Mouse (Mus musculus) induced T-regulatory cell, adult 2 months (primary cell): ENCODE data around the gene Pef1.

Experiments
- DNase-seq: peaks from one replicate; pipeline ENCODE4 v3.0.0-alpha.2; 2012; ENCODE audit warnings: low read depth

The Pef1 gene

DNA sequence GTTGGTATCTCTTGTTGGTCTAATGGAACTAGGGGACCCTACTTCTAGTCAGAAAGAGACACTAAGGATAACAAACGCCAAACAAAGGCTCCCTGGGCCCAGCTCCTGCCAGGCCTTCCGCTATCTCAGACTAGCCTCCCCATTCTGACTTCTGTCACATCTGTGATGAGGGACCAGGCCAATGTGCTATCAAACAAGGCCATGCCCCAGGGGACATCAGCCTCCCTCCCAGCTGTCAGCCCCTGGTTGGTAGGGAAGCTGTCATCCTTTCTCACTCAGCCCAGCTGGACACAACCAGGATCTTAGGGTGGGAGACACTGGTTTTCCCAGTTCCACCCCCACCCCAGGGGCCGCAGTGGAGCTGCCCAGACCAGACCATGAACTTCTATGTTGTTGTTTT is 7.2 kb upstream of the Pef1 start:
- DNase-seq = no peak

DNA sequence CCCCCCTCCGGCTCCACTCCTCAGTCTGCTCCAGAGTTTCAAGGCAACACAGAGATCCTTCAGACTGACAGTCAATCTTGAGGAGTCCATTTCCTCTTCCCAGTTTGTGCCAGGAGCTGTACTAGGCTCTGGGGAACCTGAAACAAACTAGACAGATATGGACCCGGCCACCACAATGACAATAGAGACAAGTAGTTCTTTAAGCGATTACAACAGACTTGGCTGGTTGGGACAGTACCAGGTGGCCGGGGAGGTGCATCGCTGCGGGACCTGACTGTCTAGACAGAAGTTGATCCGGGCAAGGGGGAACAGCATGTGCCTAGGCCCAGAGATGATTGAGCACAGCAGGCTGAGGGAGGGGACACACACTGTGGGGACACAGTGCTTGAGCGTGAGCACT is 1.2 kb upstream of the Pef1 start:
- DNase-seq = no peak

DNA sequence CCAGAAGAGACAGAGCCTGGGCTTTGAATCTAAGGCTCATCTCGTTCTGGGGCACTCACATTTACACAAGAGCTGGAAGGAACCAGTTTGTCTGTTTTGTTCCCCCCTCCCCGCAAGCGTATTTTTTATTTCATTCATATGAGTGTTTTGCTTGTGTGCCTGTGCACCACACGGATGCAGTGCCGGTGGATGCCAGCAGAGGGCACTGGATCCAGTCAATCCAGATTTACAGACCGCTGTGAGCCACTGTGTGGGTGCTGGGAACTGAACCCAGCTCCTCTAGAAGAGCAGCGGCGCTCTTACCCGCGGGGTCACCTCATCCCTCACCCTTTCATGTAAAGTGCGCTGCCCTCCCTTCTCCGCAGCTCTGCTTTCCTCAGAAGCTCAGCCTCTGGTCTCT is 1.3 kb downstream of the Pef1 start:
- DNase-seq = peak; percentile 39

DNA sequence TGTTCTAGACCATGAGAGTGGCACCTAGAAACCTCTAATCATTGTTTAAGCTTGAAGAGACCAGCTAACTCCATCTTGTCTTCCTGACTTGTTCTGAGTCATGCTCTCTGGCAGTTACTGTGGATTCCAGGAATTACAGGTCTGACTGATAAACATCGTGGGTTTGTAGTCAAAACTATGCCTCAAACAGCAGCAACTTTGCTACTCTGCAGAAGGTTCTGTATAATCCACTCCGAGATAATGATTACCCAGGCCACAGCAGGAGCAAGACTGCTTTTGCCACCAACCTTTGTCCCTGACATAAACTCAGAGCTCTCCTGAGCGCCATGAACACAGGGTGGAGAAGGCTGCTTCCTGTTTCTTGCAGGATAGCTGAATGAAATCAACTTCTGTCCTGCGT is 2.2 kb downstream of the Pef1 start:
- no peak for DNase-seq

DNA sequence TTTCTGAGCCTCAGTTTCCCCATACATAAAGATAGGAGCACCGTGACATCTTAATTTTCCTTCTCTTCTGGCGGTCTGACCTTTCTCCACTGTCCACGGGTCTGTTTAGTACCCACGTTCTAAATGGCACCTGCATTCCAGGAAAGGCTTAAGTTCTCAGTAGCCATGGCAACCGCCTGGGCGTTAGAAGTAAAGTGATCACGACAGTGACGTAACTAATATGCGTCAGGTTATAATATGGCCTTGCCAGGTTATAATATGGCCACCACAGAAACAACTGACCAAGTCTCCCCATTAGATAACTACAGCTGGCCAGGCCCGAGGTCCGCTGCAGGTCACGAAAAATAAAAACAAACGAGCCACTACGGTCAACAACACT is 4.7 kb downstream of the Pef1 start:
- DNase-seq = no peak

DNA sequence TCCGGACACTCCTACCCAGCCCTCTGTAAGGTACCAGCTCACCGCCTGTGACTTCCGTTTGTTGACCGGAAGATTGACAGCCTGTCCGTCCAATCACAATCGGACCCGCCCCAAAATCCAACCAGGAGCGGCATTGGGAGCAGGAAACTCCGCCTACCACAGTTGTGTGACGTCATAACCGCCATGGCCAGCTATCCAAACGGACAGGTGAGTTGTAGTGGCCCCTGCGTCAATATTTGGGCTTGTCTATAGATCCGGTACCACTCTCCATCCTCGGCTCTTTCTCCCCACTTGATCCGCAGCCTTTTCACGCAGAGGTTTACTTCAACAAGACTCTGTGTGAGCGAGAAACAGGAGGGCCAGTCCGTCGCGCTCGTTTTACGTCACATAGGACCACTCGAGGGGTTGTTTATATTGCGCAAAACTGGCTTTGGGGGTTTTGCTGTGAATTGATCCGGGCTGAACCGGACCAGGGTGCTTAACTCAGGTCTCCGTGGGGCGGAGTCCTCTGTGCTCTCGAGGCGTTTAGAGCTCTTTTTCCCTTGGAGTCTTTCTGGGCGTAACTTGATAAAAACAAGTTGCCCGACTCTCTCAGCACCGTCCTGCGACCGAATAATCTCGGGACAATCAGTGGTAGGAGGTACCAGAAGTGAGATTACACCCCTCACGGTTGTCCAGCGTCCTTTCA is 5.2 kb downstream of the Pef1 start:
- peak; percentile 100 for DNase-seq

DNA sequence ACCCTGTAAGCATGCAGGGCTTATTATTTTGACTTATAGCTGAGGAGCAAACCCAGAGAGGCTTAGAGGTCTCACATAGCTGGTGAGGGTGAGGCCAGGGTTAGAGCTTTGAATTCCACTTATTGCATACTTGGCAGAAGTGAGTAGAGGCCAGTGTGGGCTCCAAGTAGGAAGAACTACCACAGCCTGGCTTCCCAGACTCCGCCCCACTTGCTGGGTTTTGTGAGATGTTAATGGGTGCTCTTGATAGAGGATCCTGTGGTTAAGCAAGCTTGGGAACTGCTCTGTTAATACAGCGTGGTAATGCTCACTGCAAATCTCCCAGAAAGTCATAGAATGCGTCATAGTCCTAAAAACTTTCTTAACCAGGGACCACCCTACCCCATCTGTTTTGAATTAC is 6.6 kb downstream of the Pef1 start:
- no peak for DNase-seq

DNA sequence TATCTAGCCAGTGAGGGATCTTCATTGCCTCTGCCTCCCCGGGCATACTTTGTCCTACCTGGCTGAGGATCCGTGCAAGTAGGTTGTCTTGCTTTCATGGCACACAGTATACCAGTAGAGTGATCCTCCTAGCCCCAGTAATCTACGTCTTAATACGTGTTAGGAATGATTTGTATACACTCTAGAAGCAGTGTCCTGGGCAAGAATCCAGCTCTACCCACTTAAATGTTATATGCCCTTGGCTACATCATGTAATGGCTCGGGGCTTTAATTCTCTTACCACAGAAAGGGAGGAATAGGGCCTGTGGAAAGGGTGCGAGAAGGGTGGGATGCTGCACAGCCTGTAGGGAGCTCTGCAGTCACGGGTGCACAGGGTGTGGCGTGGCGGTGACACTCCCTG is 7.3 kb downstream of the Pef1 start:
- no peak for DNase-seq

DNA sequence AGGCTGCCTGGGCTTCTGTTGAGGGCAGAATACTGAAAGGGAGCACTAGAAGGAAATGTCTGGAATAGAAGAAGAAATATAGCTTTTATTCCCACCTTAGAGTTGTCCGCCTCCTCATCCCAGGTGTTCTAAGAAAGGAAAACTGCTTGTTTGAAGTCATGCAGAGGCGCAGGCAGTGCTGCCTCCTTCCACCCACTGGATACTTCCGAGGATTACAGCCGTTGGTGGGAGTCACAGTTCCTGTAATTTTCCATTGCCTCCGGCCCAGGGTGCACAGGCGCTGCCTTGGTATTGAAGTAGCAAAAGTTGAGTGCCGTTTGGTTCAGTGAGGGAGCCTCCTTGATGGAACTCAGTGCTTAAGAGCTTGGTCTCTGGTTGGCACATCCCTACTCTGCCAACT is 7.7 kb downstream of the Pef1 start:
- DNase-seq = no peak

DNA sequence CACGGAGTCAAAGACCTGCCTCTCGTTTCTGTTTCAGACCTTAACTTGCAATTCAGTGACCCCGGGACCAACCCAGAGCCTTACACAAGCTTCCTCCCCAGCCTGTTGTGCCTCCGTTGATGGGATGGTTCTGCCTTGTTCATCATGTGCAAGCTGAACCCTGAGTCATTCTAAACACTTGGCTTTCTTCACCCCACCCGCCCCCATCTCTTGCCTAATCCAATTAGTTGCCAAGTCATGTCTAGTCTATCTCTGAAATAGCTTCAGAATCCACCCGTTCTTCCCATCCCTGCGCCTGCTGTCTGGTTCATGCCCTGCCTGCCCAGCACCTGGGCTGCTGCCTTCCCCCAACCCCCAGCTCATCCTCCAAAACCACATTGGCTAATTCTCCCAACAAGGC is 9.9 kb downstream of the Pef1 start:
- no peak for DNase-seq

DNA sequence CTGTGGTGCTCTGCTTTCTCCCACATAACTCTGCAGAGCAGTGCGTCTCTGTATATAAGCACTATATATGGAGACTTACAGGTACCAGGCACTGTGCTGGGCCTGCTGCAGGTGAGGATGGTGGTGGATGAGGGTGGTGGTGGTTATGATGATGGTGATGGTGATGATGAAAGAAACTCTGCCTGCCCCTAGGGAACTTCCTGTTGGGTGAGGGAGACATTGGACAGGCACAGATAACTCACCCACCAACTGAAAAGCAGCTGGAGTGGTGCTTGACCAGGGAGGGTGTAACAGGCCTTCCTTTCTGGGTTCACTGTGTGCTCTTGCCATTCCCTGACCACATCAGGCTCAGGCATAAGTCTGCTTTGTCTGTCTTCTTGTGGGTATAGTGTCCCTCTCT is 10.4 kb downstream of the Pef1 start:
- no peak for DNase-seq

DNA sequence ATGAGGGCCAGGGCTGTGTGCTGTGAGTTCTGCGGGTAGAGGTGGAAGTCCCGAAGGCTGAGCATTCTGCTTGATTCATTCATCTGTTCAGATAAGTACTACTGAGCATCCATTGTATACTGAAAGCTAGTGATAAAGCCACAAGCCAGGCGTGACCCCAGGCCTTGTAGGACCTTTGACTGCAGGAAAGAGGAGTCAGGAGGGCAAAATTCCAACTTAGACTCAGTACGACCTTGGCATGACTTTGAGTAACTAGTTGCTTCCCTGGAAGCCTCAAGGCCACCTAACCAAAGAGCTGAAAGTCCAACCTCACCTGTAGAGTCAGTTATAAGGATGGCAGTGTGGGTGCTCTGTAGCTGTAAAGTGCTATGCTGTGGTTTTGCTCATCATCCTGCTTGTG is 18.4 kb downstream of the Pef1 start:
- DNase-seq = no peak

DNA sequence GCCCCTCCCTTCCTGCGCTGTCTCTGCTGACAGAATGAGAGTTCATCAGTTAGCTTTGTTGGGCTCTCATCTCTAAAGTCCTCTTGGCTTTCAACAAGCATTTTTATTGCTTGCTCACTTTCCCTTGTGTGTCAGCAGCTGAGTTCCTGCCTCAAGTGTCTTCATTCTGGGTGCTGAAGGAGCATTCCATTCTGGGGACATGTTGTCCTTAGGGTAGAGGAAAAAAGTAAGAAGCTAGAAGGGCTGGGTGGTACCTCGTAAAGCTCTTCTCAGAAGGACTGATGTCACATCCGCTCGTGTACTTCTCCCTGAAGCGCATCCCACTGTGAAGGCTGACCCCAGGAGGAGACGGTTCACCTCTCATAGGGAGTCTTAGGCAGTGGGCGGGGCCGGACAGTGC is 19.2 kb downstream of the Pef1 start:
- no peak for DNase-seq

DNA sequence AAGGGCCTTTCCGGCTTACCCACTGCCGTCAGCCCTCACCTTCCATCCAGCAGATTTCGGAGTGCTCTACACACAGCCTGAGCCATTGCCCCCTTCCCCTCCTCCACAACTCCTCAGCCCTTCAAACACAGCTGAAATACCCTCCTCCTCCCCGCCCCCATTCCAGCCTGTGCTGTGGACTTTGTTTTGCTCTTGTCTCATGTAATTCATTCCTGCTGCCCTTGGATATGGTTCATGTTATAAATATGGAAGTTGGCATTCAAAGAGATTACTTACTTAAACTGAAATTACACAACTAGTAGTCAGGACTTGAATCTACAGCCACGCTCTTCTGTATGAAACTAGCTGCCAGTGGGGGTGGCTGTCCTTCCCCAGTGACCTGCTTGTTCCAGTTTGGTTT is 20.7 kb downstream of the Pef1 start:
- no peak for DNase-seq

DNA sequence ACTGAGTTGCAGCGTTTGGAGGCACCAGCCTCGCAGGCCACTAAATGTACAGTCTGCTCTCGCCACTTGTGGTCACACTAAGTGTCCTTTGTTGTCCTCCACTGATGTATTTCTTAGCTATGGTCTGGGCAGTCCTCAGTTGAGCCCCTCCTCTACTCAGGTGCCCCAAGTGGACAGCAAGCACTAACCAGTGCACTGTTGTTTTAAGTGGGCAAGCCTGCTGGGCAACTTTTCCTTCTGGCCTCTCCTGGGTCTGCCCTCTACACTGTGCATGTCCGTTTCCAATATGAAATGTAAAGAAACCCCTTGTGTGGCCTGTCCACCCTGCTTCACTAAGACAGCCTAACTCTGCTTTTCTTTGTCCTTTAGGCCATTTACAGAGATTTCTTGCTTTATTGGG is 21.8 kb downstream of the Pef1 start:
- DNase-seq = no peak

DNA sequence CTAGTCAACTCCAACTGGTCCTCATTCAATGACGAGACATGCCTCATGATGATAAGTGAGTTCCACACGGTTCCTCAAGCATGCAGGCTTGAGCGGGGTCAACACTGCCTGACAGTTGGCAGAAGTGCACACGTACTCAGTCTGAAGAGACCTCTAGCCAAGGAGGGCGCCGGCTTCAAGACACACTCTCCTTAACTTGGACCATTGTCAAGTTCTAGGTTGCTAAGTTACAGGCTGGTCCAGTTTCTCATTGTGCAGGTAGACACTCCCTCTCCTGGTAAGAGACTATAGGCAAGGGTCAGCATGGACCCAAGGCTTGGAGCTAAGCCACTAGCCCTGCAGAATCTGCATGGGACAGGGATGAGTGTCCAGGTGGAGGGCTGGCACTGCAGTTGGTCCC is 22.8 kb downstream of the Pef1 start:
- DNase-seq = no peak

DNA sequence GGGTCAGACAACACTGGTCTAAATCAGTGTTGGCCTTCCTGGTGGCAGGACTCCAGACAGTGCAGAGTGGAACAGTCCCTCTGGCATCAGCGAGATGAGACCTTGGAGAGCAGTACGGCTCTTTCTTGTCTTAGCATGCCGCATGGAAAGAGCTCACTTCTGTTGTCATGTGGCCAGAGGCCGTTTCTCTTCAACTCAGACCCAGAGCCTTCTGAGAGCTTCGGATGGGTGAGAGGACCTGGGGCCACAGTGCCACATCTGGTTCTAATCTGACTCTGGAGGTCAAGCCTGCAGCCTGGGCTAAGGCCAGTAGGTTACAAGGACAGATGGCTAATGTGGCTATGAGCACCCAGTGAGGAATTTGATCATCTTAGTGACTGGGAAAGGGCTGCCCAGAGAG is 23.6 kb downstream of the Pef1 start:
- no peak for DNase-seq

DNA sequence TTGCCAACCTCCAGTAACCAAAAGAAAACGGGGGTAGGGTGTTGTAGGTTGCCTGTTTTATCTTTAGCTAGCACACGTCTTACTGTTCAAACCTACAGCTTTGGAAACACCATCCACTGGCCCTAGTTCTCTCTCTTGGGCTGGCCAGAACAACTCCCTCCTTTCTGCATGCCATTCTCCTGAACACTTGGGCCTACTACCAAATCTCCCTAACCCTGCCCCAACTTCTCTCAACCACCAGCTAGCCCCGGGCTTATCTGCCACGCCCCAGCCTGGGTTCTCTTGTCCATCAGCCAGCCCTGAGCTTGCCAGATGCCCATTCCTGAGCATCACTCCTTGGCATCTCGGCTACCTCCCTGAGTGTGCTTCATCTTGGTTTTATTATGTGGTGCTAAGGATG is 26.5 kb downstream of the Pef1 start:
- no peak for DNase-seq

DNA sequence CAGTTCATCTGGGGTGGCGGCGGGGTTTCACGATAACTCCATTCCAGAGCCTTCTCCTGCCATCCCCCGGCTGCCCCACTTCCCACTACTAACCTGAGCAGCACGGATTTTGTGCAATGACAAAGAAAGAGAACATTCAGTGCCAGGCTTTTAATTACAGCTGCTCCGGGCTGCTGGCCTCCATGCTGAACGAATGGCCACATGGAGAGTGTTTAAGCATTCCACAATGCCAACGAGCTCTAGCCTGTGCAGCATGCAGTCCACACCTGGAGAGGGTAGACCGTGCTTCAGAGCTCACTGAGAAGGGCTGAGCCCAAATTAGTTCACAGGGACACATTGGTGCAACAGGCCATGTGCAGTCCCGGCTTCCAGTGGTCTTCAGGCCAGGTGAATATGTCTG is 27.7 kb downstream of the Pef1 start:
- DNase-seq = no peak

DNA sequence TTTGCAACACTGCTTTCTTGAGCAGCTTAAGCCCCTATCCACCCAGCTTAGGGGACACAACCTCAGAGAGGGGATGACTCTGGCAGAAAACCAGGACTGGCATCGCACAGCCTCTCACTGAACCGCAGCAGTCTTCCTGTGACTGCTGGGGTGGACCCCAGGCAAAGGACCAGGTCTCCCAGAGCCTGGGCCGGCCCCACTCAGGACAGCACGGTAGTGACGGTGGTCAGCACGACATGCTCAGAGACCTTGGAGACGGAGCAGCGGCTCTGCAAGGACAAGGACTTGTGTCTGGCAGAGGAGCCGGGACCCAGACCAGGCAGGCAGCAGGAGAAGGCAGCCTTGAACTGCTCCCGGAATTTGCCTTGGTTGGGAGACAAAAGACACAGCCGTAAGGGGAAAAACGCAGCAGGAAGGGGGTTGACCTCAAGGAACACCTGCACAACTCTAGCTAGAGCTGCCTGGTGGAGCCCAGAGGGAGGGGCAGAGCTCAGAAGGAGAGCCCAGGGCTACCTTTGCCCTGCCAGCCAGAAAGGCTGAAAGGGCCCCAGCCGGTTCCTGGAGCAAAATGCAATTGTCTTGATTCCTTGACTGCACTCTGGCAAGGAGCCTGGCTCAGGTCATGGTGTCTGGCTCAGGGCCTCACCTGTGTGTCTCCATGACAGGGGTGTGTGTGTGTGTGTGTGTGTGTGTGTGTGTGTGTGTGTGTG is 28.4 kb downstream of the Pef1 start:
- DNase-seq = no peak

DNA sequence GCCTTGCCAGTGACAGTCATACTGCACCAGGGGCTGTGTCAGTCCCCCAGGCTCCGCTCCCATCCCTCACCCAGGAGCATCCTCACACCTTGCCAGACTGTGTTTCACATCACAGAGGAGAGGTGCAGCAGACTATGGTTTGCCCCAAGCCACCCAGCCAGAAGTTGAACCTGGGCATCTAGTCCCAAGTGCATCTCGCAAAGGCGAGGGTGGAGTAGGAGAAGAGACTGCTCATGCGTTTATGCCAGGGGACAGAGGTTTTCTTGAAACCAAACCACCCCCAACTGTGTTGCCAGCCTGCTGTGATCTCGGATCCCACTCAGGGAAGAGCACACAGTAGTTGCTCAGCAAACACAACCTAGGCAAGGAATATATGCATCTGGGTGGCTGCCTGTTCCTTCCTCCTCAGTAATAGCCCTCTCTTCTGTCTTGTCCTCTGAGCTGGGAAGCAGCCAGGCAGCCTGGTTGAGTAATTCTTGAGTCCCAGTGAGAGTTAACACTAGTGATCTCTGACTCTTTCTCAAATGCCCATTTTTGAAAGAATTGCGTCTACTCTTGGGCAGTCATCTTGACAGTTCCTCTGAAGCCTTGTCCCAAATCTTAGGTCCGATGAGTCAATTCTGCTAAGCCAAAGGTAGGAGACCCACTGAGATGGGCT is 29.2 kb downstream of the Pef1 start:
- no peak for DNase-seq

DNA sequence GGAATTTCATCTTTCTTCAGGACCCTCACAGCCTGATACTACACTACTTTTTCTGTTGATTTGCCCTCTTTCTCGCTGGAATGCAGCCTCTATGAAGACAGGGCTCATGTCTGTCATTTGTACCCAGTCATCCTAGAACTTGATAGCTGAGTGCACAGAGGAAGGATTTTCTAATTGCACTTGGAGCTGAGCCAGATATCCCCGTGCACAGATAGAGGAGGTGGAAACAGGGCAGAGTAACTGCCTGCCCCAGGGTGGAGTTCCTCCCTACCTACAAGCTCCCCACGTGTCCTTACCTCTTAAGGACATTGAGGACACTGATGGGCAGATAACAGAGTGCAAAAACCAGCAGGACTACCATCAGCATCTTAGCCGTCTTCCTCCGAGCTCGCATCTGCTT is 31.0 kb downstream of the Pef1 start:
- no peak for DNase-seq

DNA sequence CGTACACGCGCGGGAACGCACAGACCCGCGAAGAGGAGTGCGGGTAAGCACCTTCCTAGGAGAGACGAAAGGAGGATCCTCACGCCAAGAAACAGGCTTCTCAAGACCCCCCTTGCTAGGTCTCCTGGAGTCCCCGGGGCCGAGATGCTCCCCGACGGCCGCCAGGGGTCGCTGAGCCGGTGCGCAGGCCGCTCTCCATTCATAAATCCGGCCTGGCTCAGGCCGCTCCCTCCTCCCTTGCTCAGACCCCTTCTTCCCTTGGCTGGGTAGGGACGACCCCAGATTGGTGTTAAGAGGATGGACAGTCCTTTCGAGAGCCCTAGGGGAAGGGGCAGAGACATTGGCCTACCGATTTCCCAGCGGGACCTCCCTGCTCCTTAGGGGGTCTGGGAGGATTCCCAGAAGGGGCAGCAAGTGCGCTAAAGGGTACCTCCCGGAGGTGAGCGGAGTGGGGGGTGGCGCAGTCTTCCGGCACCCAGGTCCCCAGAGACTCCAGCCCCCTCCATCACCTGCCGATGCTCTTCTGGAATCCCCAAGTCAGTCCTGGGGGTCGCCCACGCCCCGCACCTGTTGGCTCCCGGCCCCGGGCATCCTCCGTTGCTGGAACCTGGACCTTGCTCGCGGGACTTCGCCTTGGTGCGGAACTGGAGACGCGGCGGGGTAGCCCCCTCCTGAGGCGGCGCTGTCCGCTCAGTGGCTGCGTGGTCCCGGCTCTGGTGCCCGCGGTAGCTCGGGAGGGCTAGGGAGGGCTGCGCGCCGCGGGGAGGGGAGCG is 36.3 kb downstream of the Pef1 start:
- peak; percentile 51 for DNase-seq
